In genomic region chr7:25781321-25781936, GRCm38 (mm10) we compare ENCODE assay signal across 9 mouse cellular contexts. TPM values are rescaled to one million over a fixed set of nuclear protein-coding genes. Genes with fewer than 3 reads are reported as not detected.
DNase-seq lines count a peak whose midpoint lies in the region; ATAC-seq and TF ChIP-seq lines count a peak whose summit lies in the region.
"Had no signal": no experiment of that assay in that cellular context is flagged by ENCODE, and none has a peak within 500 bp of the region (broad histone marks: within the 10 kb centered on the region; RNA-seq: fewer than 3 reads in every experiment).

No protein-coding gene starts in this region.

- peak; percentile 34 to 36 for DNase-seq in cerebellum, postnatal 10 days
- no peak for DNase-seq in cerebellum, adult 11 months
- peak; percentile 38 for DNase-seq in adrenal gland, adult 8-10 months
- DNase-seq in gastrocnemius, postnatal 14 days = peak; percentile 51
- DNase-seq in limb, embryonic 14.5 days (ENCODE audit: low spot score) = no peak
- DNase-seq in naive thymus-derived CD4-positive, alpha-beta T cell, adult 2 months (ENCODE audit: low read depth) = peak; percentile 68
- DNase-seq in thymus, postnatal 36 days = peak; percentile 27 to 46

- H3K27ac ChIP-seq in intestine, embryonic 15.5 days = peak overlapping the region; percentile 84
- peak overlapping the region; percentile 63 for H3K27ac ChIP-seq in limb, embryonic 14.5 days (replicated peaks; ENCODE audit: low read depth, low read length)
- H3K27ac ChIP-seq: macrophage had no signal

- peaks cover 16% of the 10 kb centered on the region for H3K36me3 ChIP-seq in intestine, embryonic 15.5 days
- H3K36me3 ChIP-seq in limb, embryonic 14.5 days (ENCODE audit: control insufficient read depth, insufficient read depth, low read length) = peaks cover 48% of the 10 kb centered on the region

- intact Hi-C loops in gastrocnemius, postnatal 14 days (cut with DNase I; ENCODE audit: low total_unique reads) = no loop called here

- no peak for TF ChIP-seq POLR2A in limb, embryonic 14.5 days (IDR thresholded peaks at IDR 0.05; ENCODE audit: borderline replicate concordance, extremely low read depth, insufficient read depth, insufficient read length)

- H3K9ac ChIP-seq in intestine, embryonic 15.5 days = peak overlapping the region; percentile 51
- H3K9ac ChIP-seq in limb, embryonic 14.5 days (ENCODE audit: low read depth, low read length, severe bottlenecking) = peak overlapping the region; percentile 49

- H3K4me2 ChIP-seq in intestine, embryonic 15.5 days (replicated peaks) = peak overlapping the region; percentile 69
- peak overlapping the region; percentile 67 for H3K4me2 ChIP-seq in limb, embryonic 14.5 days (replicated peaks; ENCODE audit: low read depth, low read length, severe bottlenecking)

- H3K4me1 ChIP-seq in intestine, embryonic 15.5 days (replicated peaks) = peaks cover 20% of the 10 kb centered on the region
- peaks cover 15% of the 10 kb centered on the region for H3K4me1 ChIP-seq in limb, embryonic 14.5 days (ENCODE audit: control insufficient read depth, insufficient read depth, low read length)

- H3K9me3 ChIP-seq in intestine, embryonic 15.5 days = no peaks in the 10 kb centered on the region
- no peaks in the 10 kb centered on the region for H3K9me3 ChIP-seq in limb, embryonic 14.5 days (ENCODE audit: control insufficient read depth, low read length)

- ATAC-seq in intestine, embryonic 15.5 days = peak; percentile 39
- peak; percentile 20; the same call in 1 of the 2 replicates for ATAC-seq in limb, embryonic 14.5 days (ENCODE audit: low FRiP score, low read depth)

- H3K27me3 ChIP-seq in intestine, embryonic 15.5 days (replicated peaks) = no peaks in the 10 kb centered on the region
- H3K27me3 ChIP-seq in limb, embryonic 14.5 days (ENCODE audit: control insufficient read depth, insufficient read depth, low read length) = no peaks in the 10 kb centered on the region

- H3K4me3 ChIP-seq in intestine, embryonic 15.5 days (replicated peaks) = peak overlapping the region; percentile 33
- peak overlapping the region; percentile 26 for H3K4me3 ChIP-seq in limb, embryonic 14.5 days (replicated peaks; ENCODE audit: low read length)

- WGBS in intestine, embryonic 15.5 days = 21% methylated on average over 31 of the region's 33 CpGs
- 9% methylated on average over 25 of the region's 33 CpGs for WGBS in limb, embryonic 14.5 days

RNA-seq across cellular contexts. Expression of gene Axl, which starts 7.1 kb away (rescaled TPM):
- total RNA-seq in adrenal gland, adult 8-10 months (2022) = 10 to 100 TPM; 51.4 to 73.8 (median 64.5) TPM
- 10 to 100 TPM; 68.6 to 82.2 TPM for total RNA-seq in gastrocnemius, postnatal 14 days (2021)
- polyA plus RNA-seq in intestine, embryonic 15.5 days (2015; fragmentation: Nextera tagmentation; extraction: Ambion mirVana) = 69.8 and 71.5 TPM in 2 replicates
- polyA plus RNA-seq in limb, embryonic 14.5 days (2012; rRNA removed) = 80.2 and 94.4 TPM in 2 replicates
- 111 and 132 TPM in 2 replicates for polyA plus RNA-seq in limb, embryonic 14.5 days (2014; fragmentation: Nextera tagmentation; extraction: Ambion mirVana)

RNA-seq across cellular contexts. Expression of gene Hnrnpul1, which starts 26.9 kb away (rescaled TPM):
- 100 to 1,000 TPM in 3 of 4 experiments, 10 to 100 TPM in 1; 97.0 to 132 (median 119) TPM for total RNA-seq in adrenal gland, adult 8-10 months (2022)
- 10 to 100 TPM; 67.9 to 69.5 TPM for total RNA-seq in gastrocnemius, postnatal 14 days (2021)
- 43.9 and 51.5 TPM in 2 replicates for polyA plus RNA-seq in intestine, embryonic 15.5 days (2015; fragmentation: Nextera tagmentation; extraction: Ambion mirVana)
- polyA plus RNA-seq in limb, embryonic 14.5 days (2012; rRNA removed) = 66.8 and 73.4 TPM in 2 replicates
- 77.1 and 80.7 TPM in 2 replicates for polyA plus RNA-seq in limb, embryonic 14.5 days (2014; fragmentation: Nextera tagmentation; extraction: Ambion mirVana)

RNA-seq across cellular contexts. Expression of gene Cyp2s1, which starts 35.3 kb away (rescaled TPM):
- total RNA-seq in adrenal gland, adult 8-10 months (2022) = 1 to 10 TPM; 2.3 to 4.2 (median 3.2) TPM
- under 1 TPM; 0.16 to 0.43 TPM for total RNA-seq in gastrocnemius, postnatal 14 days (2021)
- polyA plus RNA-seq in intestine, embryonic 15.5 days (2015; fragmentation: Nextera tagmentation; extraction: Ambion mirVana) = 33.2 and 35.9 TPM in 2 replicates
- 2.6 and 3.3 TPM in 2 replicates for polyA plus RNA-seq in limb, embryonic 14.5 days (2012; rRNA removed)
- 1.6 and 2.0 TPM in 2 replicates for polyA plus RNA-seq in limb, embryonic 14.5 days (2014; fragmentation: Nextera tagmentation; extraction: Ambion mirVana)

Comparison
In these comparisons a context has a peak if more than half of its experiments do, and no peak if none do; other contexts are left out.
1. DNase-seq: peak in cerebellum, postnatal 10 days (2 of 2), adrenal gland, adult 8-10 months (single experiment), gastrocnemius, postnatal 14 days (single experiment), naive thymus-derived CD4-positive, alpha-beta T cell, adult 2 months (single experiment) and thymus, postnatal 36 days (2 of 2); none in cerebellum, adult 11 months (single experiment) and limb, embryonic 14.5 days (single experiment).